In the genomic region with DNA sequence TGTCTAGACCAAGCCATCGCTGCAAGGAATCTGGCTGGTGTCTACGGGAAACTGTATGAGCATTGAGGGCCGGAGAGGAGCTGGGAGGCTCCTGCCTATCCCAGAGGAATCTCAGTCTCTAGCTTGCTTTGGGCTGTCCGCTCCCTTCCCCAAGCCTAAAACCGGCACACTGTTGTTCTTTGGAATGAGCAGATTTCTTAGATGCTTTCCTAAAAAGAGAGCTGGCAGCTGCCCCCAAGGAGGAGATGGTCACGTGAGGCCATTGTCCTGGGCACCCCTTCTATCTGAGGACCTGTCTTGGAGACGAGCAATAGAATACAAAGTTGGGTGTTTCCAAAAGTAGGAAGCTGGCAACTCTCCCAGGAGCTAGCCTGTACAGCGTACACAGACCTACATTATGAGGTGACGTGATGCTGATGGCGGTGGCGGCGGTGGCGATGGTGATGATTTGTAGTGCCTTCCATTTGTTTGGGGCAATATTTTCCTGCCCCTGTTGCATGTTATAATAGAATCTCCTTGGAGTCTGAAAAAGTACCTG, we compare ENCODE assay signal across 15 mouse cellular contexts. TPM values are rescaled to one million over a fixed set of nuclear protein-coding genes. Genes with fewer than 3 reads are reported as not detected.
DNase-seq lines count a peak whose midpoint lies in the region; ATAC-seq and TF ChIP-seq lines count a peak whose summit lies in the region.
"Had no signal": no experiment of that assay in that cellular context is flagged by ENCODE, and none has a peak within 500 bp of the region (broad histone marks: within the 10 kb centered on the region; RNA-seq: fewer than 3 reads in every experiment).

No protein-coding gene starts in this region.

- no peaks in the 10 kb centered on the region for H3K9me3 ChIP-seq in forebrain, embryonic 14.5 days (replicated peaks; ENCODE audit: control insufficient read depth, low read length)
- H3K9me3 ChIP-seq in forebrain, embryonic 10.5 days = no peaks in the 10 kb centered on the region
- H3K9me3 ChIP-seq in heart, embryonic 12.5 days (replicated peaks) = no peaks in the 10 kb centered on the region
- H3K9me3 ChIP-seq in lung, postnatal 0 days (ENCODE audit: low read length) = no peaks in the 10 kb centered on the region
- H3K9me3 ChIP-seq: liver, embryonic 12.5 days had no signal

- ATAC-seq in forebrain, embryonic 14.5 days = no peak
- ATAC-seq in heart, embryonic 12.5 days (ENCODE audit: insufficient number of reproducible peaks, low FRiP score) = no peak
- ATAC-seq in lung, postnatal 0 days = no peak
- no peak for ATAC-seq in megakaryocyte, adult 5-6 weeks (ENCODE audit: poor library complexity, severe bottlenecking)
- ATAC-seq: hindbrain, postnatal 0 days; liver, embryonic 12.5 days had no signal

- no peak for DNase-seq in forebrain, embryonic 14.5 days (ENCODE audit: low spot score)
- DNase-seq in forebrain, embryonic 10.5 days (ENCODE audit: extremely low spot score, low spot score) = no peak
- no peak for DNase-seq in heart, adult 9 months (ENCODE audit: low spot score in 2 of 2)
- DNase-seq in lung, postnatal 0 days (ENCODE audit: low spot score) = peak; percentile 47
- DNase-seq in left cerebral cortex, adult 11 months (ENCODE audit: low spot score) = no peak
- DNase-seq: cerebellum, adult 9-10 months; embryo, embryonic 11 days; left cerebral cortex, postnatal 4 days; right cerebral cortex, adult 18-20 months had no signal

- TF ChIP-seq CTCF in lung, postnatal 0 days (IDR thresholded peaks at IDR 0.05) = no peak

- TF ChIP-seq EP300 in lung, postnatal 0 days (IDR thresholded peaks at IDR 0.05) = no peak

- 0 out of 2 replicates have a peak, but pooled peaks cover 3% of the 10 kb centered on the region for H3K27me3 ChIP-seq in forebrain, embryonic 14.5 days (replicated peaks; ENCODE audit: control insufficient read depth, insufficient read depth, low read length)
- peaks cover 10% of the 10 kb centered on the region for H3K27me3 ChIP-seq in forebrain, embryonic 10.5 days (ENCODE audit: poor library complexity, severe bottlenecking)
- H3K27me3 ChIP-seq in heart, embryonic 12.5 days (replicated peaks) = no peaks in the 10 kb centered on the region
- no peaks in the 10 kb centered on the region for H3K27me3 ChIP-seq in lung, postnatal 0 days (replicated peaks; ENCODE audit: insufficient read depth, low read length)

- no peaks in the 10 kb centered on the region for H3K4me1 ChIP-seq in forebrain, embryonic 14.5 days (ENCODE audit: control insufficient read depth, insufficient read depth, low read length)
- H3K4me1 ChIP-seq in forebrain, embryonic 10.5 days = peaks cover 10% of the 10 kb centered on the region
- peaks cover 55% of the 10 kb centered on the region for H3K4me1 ChIP-seq in heart, embryonic 12.5 days (replicated peaks)
- H3K4me1 ChIP-seq in brown adipose tissue, adult 24 weeks (ENCODE audit: control insufficient read depth, insufficient read depth, insufficient read length, low read length) = peaks cover 37% of the 10 kb centered on the region
- peaks cover 24% of the 10 kb centered on the region; the same call in 1 of the 2 replicates for H3K4me1 ChIP-seq in lung, postnatal 0 days (ENCODE audit: insufficient read depth, low read depth, low read length)

- no peak overlapping the region for H3K4me3 ChIP-seq in forebrain, embryonic 14.5 days (ENCODE audit: low read depth, low read length)
- H3K4me3 ChIP-seq in forebrain, embryonic 10.5 days = no peak overlapping the region
- H3K4me3 ChIP-seq in heart, embryonic 12.5 days = no peak overlapping the region
- H3K4me3 ChIP-seq in brown adipose tissue, adult 24 weeks (ENCODE audit: insufficient read depth, low read depth, low read length) = no peak overlapping the region
- H3K4me3 ChIP-seq in lung, postnatal 0 days (ENCODE audit: low read depth, low read length) = no peak overlapping the region; the same call in 1 of the 2 replicates
- H3K4me3 ChIP-seq: liver, embryonic 12.5 days had no signal

- no peak overlapping the region for H3K27ac ChIP-seq in forebrain, embryonic 14.5 days (ENCODE audit: low read depth, low read length)
- no peak overlapping the region for H3K27ac ChIP-seq in forebrain, embryonic 10.5 days
- no peak overlapping the region for H3K27ac ChIP-seq in heart, embryonic 12.5 days (ENCODE audit: poor library complexity, severe bottlenecking)
- peak overlapping the region; percentile 8; the same call in 1 of the 2 replicates for H3K27ac ChIP-seq in brown adipose tissue, adult 24 weeks (replicated peaks; ENCODE audit: low read depth, low read length)
- 0 out of 2 replicates have a peak overlapping the region, but pooled peaks have one; percentile 2 for H3K27ac ChIP-seq in lung, postnatal 0 days (ENCODE audit: low read length)
- H3K27ac ChIP-seq: hindbrain, postnatal 0 days; kidney, postnatal 0 days; liver, embryonic 12.5 days had no signal

- H3K4me2 ChIP-seq in forebrain, embryonic 14.5 days (ENCODE audit: low read length) = peak overlapping the region; percentile 6; the same call in 1 of the 2 replicates
- H3K4me2 ChIP-seq in heart, embryonic 12.5 days = peak overlapping the region; percentile 41
- H3K4me2 ChIP-seq in lung, postnatal 0 days (replicated peaks; ENCODE audit: low read depth, low read length) = peak overlapping the region; percentile 30
- H3K4me2 ChIP-seq: liver, embryonic 12.5 days had no signal

- no peaks in the 10 kb centered on the region for H3K36me3 ChIP-seq in forebrain, embryonic 14.5 days (ENCODE audit: control insufficient read depth, insufficient read depth, low read length)
- peaks cover 4% of the 10 kb centered on the region; the same call in 1 of the 2 replicates for H3K36me3 ChIP-seq in forebrain, embryonic 10.5 days (replicated peaks)
- H3K36me3 ChIP-seq in heart, embryonic 12.5 days = peaks cover 23% of the 10 kb centered on the region
- H3K36me3 ChIP-seq in lung, postnatal 0 days (ENCODE audit: insufficient read depth, low read length) = peaks cover 35% of the 10 kb centered on the region

- H3K9ac ChIP-seq in forebrain, embryonic 14.5 days (ENCODE audit: low read length) = no peak overlapping the region; the same call in 1 of the 2 replicates
- 0 out of 2 replicates have a peak overlapping the region, but pooled peaks have one; percentile 25 for H3K9ac ChIP-seq in heart, embryonic 12.5 days
- no peak overlapping the region for H3K9ac ChIP-seq in lung, postnatal 0 days (replicated peaks; ENCODE audit: low read depth)
- H3K9ac ChIP-seq: liver, embryonic 12.5 days had no signal

- WGBS in forebrain, embryonic 14.5 days = 50% methylated on average over 13 of the region's 13 CpGs
- WGBS in forebrain, embryonic 10.5 days = 72% methylated on average over 13 of the region's 13 CpGs
- 56% methylated on average over 13 of the region's 13 CpGs for WGBS in heart, embryonic 12.5 days
- WGBS in lung, postnatal 0 days = 51% methylated on average over 13 of the region's 13 CpGs

RNA-seq across cellular contexts. Expression of gene Fosl2, which starts 7.9 kb away (rescaled TPM):
- polyA plus RNA-seq in forebrain, embryonic 14.5 days (2014; fragmentation: Nextera tagmentation; extraction: Ambion mirVana) = 1.8 and 2.7 TPM in 2 replicates
- polyA plus RNA-seq in forebrain, embryonic 10.5 days (2016; fragmentation: Nextera tagmentation; extraction: Ambion mirVana) = 0.32 and 0.60 TPM in 2 replicates
- 3.3 and 3.8 TPM in 2 replicates for polyA plus RNA-seq in heart, embryonic 12.5 days (2016; fragmentation: Nextera tagmentation; extraction: Ambion mirVana)
- 18.5 and 20.0 TPM in 2 replicates for polyA plus RNA-seq in brown adipose tissue, adult 24 weeks (2012; ENCODE audit: insufficient read depth, insufficient read length, missing spikeins)
- polyA plus RNA-seq in lung, postnatal 0 days (2015; fragmentation: Nextera tagmentation; extraction: Ambion mirVana) = 7.9 and 8.9 TPM in 2 replicates
- 126 and 128 TPM in 2 replicates for total RNA-seq in megakaryocyte, adult 5-6 weeks (2015)
- total RNA-seq in megakaryocyte, adult 5-6 weeks (2017) = 66.3 and 84.1 TPM in 2 replicates

Comparison
In these comparisons a context has a peak if more than half of its experiments do, and no peak if none do; other contexts are left out.
1. H3K27ac ChIP-seq: peak in brown adipose tissue, adult 24 weeks (single experiment) and lung, postnatal 0 days (single experiment); none in forebrain, embryonic 14.5 days (single experiment), forebrain, embryonic 10.5 days (single experiment) and heart, embryonic 12.5 days (single experiment).
2. Peak in every context shown above with its lines, with median percentiles within 50 percentile points of each other: H3K4me2 ChIP-seq.